Mouse (Mus musculus) E14TG2a.4 (cell line): Measurements from ENCODE around the gene Ears2.

Source experiments
- CTCF ChIP-seq: conservative IDR thresholded peaks from 2 replicates; pipeline ENCODE4 v1.5.1; 2014; ENCODE audit warnings: low read length
- POU5F1 ChIP-seq: IDR thresholded peaks from 2 replicates; pipeline ENCODE4 v1.6.1; 2014; ENCODE audit warnings: low read length, borderline replicate concordance

GRCm38 (mm10) chr7:122033371-122033770, 33.7 kb downstream of the Ears2 start:
- TF ChIP-seq CTCF (no peak), POU5F1 (no peak)
